Mouse (Mus musculus) limb, embryonic 13.5 days (tissue): ENCODE data around the gene Art5. TPM values are rescaled to one million over a fixed set of nuclear protein-coding genes. Genes with fewer than 3 reads are reported as not detected.

ENCODE experiments used
- ATAC-seq: fragments of 200-750 bp; cut with Nextera tagmentation; 2 replicates; pipeline ENCODE4 v1.8.0; 2017; ENCODE audit warnings: low read depth, moderate number of reproducible peaks, moderate TSS enrichment; ENCODE audit not compliant: low FRiP score
- H3K27ac ChIP-seq: fragments of 300-500 bp; sonication (generic); 2 replicates; pipeline ENCODE4 v1.5.1; 2015; ENCODE audit warnings: inconsistent platforms, mild to moderate bottlenecking, moderate library complexity
- H3K27me3 ChIP-seq: fragments of 300-500 bp; sonication (generic); 2 replicates; pipeline ENCODE4 v1.6.1; 2015; ENCODE audit warnings: mild to moderate bottlenecking, inconsistent platforms
- H3K36me3 ChIP-seq: fragments of 300-500 bp; sonication (generic); 2 replicates; pipeline ENCODE4 v1.6.1; 2015; ENCODE audit warnings: inconsistent platforms, mild to moderate bottlenecking, moderate library complexity
- H3K4me1 ChIP-seq: fragments of 300-500 bp; sonication (generic); 2 replicates; pipeline ENCODE4 v1.6.1; 2015; ENCODE audit warnings: inconsistent platforms
- H3K4me2 ChIP-seq: fragments of 300-500 bp; sonication (generic); replicated peaks from 2 replicates; pipeline ENCODE4 v1.6.1; 2015; ENCODE audit warnings: inconsistent platforms, mild to moderate bottlenecking, moderate library complexity
- H3K4me3 ChIP-seq: fragments of 300-500 bp; sonication (generic); 2 replicates; pipeline ENCODE4 v1.5.1; 2015; ENCODE audit warnings: moderate library complexity, mild to moderate bottlenecking, inconsistent platforms
- H3K9ac ChIP-seq: fragments of 300-500 bp; sonication (generic); 2 replicates; pipeline ENCODE4 v1.6.1; 2015; ENCODE audit warnings: mild to moderate bottlenecking, inconsistent platforms
- H3K9me3 ChIP-seq: fragments of 300-500 bp; sonication (generic); 2 replicates; pipeline ENCODE4 v1.6.1; 2016; ENCODE audit warnings: inconsistent platforms
- WGBS: fragments of 180-500 bp; shearing (Covaris S2); methylation state at CpG from one replicate; pipeline ENCODE4 v1.1.7; 2015; 5-methylcytosine and 5-hydroxymethylcytosine counted together
- polyA plus RNA-seq: library from polyadenylated mRNA; unstranded; fragments of >200 nt; fragmentation: Nextera tagmentation; extraction: Ambion mirVana; gene quantifications from 2 replicates; pipeline ENCODE4 v1.2.1, GENCODE M21; 2015

Gene Art5
- polyA plus RNA-seq, 1 experiment from 2014 or later = 4.7 TPM

DNA sequence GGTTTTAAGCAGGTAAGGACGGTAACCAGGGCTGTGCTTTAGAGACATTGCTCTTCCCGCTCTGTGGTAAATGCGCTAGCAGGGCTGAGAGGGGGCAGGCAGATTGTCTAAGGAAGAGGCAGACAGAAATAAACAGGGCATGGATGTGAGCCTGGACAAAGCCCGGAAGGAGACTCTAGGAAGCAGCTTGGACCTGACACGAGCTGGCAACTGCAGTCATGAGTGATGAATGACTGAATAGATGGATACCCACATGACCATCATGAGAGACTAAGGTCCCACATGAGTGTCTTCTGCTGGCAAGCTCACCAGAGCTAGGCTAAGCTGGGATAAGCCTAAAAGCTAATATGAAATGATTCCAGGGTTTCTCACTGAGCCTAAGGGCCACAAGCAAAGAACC is 5.2 kb downstream of the Art5 start:
- Histone ChIP-seq H3K4me3 (no peak overlapping the region), H3K36me3 (no peaks in the 10 kb centered on the region), H3K27ac (no peak overlapping the region), H3K9me3 (no peaks in the 10 kb centered on the region), H3K4me1 (peaks cover 31% of the 10 kb centered on the region), H3K27me3 (no peaks in the 10 kb centered on the region), H3K9ac (no peak overlapping the region), H3K4me2 (no peak overlapping the region)
- no peak for ATAC-seq
- 72% methylated on average over 5 of the region's 5 CpGs for WGBS

DNA sequence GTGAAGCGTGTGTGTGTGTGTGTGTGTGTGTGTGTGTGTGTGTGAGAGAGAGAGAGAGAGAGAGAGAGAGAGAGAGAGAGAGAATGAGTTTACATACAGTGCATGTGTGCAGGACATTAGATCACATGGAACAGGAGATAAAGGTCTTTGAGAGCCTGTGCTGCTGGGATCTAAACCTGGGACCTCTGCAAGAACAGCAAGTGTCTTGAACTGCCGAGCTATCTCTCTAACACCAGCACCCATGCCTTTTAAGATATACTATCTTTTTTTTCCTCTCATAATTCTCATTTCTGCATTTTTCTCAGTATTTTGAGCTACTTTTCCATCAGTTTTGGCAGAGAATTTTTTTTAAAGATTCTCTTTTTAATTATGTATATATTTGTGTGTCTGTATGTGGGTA is 5.7 kb downstream of the Art5 start:
- Histone ChIP-seq H3K4me2 (no peak overlapping the region), H3K9ac (no peak overlapping the region), H3K27me3 (no peaks in the 10 kb centered on the region), H3K4me3 (no peak overlapping the region), H3K9me3 (no peaks in the 10 kb centered on the region), H3K36me3 (no peaks in the 10 kb centered on the region), H3K27ac (no peak overlapping the region), H3K4me1 (peaks cover 33% of the 10 kb centered on the region)
- WGBS = 80% methylated on average over 2 of the region's 2 CpGs
- ATAC-seq = no peak

DNA sequence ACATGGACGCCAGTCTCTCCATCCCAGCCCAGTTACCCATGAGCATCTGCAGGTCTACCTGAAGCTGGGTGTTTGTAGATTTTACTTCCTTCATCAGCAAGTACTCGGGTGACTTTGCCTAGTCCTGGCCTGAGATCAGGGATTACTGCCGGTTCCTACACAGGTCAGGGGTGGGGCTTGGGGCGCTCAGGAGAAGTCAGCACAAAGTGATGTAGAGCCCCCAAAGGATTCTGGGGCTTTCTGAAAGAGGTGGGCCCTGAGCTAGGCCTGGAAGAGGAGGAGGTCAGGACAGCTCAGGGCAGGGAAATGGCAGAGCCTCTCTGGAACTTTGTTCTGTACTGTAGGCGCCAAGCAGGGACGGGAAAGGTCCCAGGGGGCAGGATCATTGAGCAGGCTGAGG is 6.6 kb downstream of the Art5 start:
- no peaks in the 10 kb centered on the region for H3K27me3 ChIP-seq
- no peak for ATAC-seq
- no peaks in the 10 kb centered on the region for H3K9me3 ChIP-seq
- no peaks in the 10 kb centered on the region for H3K36me3 ChIP-seq
- 39% methylated on average over 6 of the region's 6 CpGs for WGBS
- peak overlapping the region; percentile 14; the same call in 1 of the 2 replicates for H3K4me2 ChIP-seq
- H3K9ac ChIP-seq = no peak overlapping the region
- H3K4me3 ChIP-seq = no peak overlapping the region
- H3K27ac ChIP-seq = no peak overlapping the region
- H3K4me1 ChIP-seq = peaks cover 33% of the 10 kb centered on the region

DNA sequence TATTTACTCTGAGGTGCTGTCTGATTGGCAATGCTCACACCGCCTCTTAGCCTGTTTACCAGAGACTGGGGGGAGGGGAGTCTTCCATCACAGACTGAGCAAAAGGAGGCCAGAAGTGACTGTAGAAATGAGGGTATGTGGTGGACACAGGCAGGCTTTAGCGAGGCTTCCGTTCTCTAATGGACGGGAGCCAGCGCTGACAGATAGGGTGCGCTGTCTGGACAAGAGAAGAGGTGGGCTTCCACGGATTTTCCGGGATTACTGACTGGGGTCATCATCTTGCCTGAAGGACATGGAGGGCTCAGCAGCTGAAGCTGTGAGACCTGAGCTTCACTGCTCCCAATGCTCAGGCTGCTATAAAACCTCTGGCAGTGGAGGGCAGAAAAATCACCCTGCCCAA is 7.0 kb downstream of the Art5 start:
- Histone ChIP-seq H3K4me3 (no peak overlapping the region), H3K36me3 (no peaks in the 10 kb centered on the region), H3K4me1 (peaks cover 31% of the 10 kb centered on the region), H3K27ac (no peak overlapping the region), H3K27me3 (no peaks in the 10 kb centered on the region), H3K9ac (no peak overlapping the region), H3K9me3 (no peaks in the 10 kb centered on the region), H3K4me2 (no peak overlapping the region)
- ATAC-seq = no peak
- WGBS = 44% methylated on average over 8 of the region's 8 CpGs

DNA sequence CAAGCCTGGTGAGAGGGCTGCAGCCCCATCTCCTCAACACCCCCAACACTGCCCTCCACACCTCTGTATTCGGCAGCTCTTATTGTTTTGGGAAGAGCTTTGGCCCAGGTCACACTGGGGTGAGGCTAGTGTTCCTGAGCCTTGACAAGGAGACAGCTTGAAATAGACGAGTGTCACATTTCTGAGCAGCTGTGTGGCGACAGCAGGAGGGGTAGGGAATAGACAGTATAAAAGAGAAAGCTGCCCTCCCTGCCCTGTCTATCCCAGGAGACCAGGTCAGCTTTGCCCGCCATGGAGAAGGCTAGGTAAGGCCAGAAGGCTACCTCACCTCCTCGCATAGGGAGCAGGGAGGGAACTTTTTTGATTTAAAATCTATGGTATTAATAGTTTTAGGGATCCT is 7.8 kb downstream of the Art5 start, which contains the start of gene Art1:
Gene Art1 (plus strand): TSS at position 257 of the 400 bp plus-strand sequence.
- H3K9me3 ChIP-seq = no peaks in the 10 kb centered on the region
- no peak within 1 kb of the TSS; the same call in 1 of the 2 replicates for H3K27ac ChIP-seq
- WGBS = 50% methylated on average over 5 of the region's 5 CpGs
- H3K36me3 ChIP-seq = peaks cover 5% of the 10 kb centered on the region; the same call in 1 of the 2 replicates
- H3K4me3 ChIP-seq = no peak within 1 kb of the TSS
- H3K4me2 ChIP-seq = peak within 1 kb of the TSS; percentile 65
- H3K27me3 ChIP-seq = no peaks in the 10 kb centered on the region
- 0 out of 2 replicates have a peak, but pooled peaks have one; percentile 21 for ATAC-seq
- peaks cover 24% of the 10 kb centered on the region for H3K4me1 ChIP-seq
- H3K9ac ChIP-seq = no peak within 1 kb of the TSS

DNA sequence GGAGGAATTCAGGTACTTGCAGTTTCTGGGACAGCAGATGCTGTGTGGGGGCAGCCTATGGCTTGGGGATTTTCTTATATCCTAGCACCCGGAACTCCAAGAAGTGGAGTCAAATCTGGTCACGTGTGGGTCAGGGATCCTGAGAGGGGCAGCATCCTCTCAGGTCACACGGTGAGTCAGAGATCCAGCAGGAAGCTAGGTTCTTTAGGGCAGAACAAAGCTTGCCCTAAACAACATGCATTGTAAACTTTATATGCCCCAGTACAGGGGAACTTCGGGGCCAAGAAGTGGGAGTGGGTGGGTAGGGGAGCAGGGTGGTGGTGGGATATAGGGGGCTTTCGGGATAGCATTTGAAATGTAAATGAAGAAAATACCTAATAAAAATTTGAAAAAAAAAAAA is 8.4 kb downstream of the Art5 start:
- ATAC-seq = no peak
- 41% methylated on average over 5 of the region's 5 CpGs for WGBS
- Histone ChIP-seq H3K9ac (no peak overlapping the region), H3K9me3 (no peaks in the 10 kb centered on the region), H3K4me1 (peaks cover 22% of the 10 kb centered on the region), H3K4me2 (peak overlapping the region; percentile 65; the same call in 1 of the 2 replicates), H3K4me3 (no peak overlapping the region), H3K27ac (no peak overlapping the region; the same call in 1 of the 2 replicates), H3K27me3 (no peaks in the 10 kb centered on the region), H3K36me3 (peaks cover 7% of the 10 kb centered on the region)

DNA sequence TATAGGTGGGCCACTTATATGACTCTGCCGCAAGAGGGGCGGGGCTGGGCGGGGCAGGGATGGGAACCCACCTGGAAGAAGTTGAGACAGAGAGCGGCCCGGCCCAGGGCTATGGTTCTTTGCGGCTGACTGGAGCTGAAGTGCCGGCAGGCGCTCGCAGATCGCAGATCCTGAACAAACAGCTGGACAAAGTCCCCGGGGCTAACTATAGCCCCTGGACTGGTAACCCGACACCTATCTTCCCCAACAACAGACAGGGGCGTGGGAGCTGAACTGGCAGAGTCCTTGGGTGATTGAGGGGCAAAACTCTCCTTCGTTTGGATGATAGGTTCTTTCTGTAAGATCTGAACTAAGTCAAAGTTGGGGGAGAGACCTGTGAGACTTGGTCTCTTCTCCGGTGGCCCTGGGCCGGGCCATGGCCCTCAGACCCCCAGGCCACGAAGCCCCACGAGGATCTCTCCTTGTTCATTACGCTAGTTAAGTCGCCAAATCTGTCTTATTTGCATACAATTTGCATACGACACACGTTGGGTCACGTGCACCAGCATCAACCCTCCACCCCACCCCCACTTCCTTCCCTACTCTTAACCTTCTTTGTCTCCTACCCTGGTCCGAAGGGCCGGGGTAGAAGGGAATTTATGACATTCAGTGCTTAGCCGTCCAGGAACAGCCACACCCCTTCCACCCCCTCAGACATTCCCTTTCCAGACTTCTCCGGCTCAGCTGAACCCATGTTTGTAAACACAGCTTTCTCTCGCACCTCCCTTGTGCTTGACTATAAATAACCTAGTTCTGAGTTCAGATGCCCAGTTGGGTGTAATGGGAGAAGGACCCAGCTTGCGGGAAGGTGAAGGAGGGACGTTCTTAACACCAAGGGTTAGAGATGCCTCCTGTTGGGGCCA is 9.3 kb downstream of the Art5 start:
- 3% methylated on average over 30 of the region's 30 CpGs for whole genome bisulfite sequencing
- Histone ChIP-seq H3K9ac (peak overlapping the region; percentile 63), H3K36me3 (peaks cover 14% of the 10 kb centered on the region)

DNA sequence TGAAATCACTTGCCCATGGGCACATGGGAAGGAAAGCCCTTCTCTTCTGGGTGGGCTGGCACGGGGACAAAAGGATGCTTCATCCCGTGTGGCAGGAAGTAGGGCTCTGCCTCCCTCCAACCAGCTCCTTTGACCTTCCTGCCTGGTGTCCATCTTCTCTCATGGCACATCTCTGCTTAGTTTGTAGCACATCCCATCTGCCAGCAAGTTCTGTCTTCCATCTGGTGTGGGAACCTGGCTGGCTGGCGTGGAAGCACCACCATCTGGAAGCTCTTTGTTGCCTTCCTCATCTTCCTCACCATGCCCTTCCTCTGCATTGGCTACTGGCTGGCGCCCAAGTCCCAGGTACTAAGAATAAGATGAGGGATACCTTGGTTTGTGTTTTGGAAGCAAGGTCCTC is 22.0 kb downstream of the Art5 start:
- H3K36me3 ChIP-seq = peaks cover 74% of the 10 kb centered on the region
- H3K9me3 ChIP-seq = no peaks in the 10 kb centered on the region
- ATAC-seq = no peak
- no peaks in the 10 kb centered on the region for H3K27me3 ChIP-seq
- H3K4me1 ChIP-seq = no peaks in the 10 kb centered on the region
- H3K4me2 ChIP-seq = no peak overlapping the region
- no peak overlapping the region for H3K4me3 ChIP-seq
- 0 out of 2 replicates have a peak overlapping the region, but pooled peaks have one; percentile 20 for H3K9ac ChIP-seq
- no peak overlapping the region for H3K27ac ChIP-seq
- 90% methylated on average over 4 of the region's 4 CpGs for WGBS

More for the DNA sequence above, 9.3 kb downstream of the Art5 start:
- peak; percentile 60 for ATAC-seq
- no peaks in the 10 kb centered on the region for H3K9me3 ChIP-seq
- peak overlapping the region; percentile 4; the same call in 1 of the 2 replicates for H3K27ac ChIP-seq
- H3K4me2 ChIP-seq = peak overlapping the region; percentile 65
- H3K27me3 ChIP-seq = no peaks in the 10 kb centered on the region
- H3K4me3 ChIP-seq = peak overlapping the region; percentile 34
- H3K4me1 ChIP-seq = peaks cover 22% of the 10 kb centered on the region

DNA sequence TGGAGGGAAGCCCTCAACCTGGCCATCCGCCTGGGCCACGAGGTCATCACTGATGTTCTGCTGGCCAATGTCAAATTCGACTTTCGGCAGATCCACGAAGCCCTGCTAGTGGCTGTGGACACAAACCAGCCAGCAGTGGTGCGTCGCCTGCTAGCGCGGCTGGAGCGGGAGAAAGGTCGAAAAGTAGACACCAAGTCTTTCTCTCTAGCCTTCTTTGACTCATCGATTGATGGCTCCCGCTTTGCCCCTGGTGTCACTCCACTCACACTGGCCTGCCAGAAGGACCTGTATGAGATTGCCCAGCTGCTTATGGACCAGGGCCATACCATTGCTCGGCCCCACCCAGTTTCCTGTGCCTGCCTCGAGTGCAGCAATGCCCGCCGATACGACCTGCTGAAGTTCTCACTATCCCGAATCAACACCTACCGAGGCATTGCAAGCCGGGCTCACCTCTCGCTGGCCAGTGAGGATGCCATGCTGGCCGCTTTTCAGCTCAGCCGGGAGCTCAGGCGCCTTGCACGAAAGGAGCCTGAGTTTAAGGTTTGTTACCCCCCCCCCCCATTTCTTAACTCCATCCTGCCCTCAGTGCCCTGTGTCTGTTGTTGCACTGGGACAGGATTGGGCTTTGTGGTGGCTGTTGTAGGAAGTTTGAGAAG is 25.1 kb downstream of the Art5 start:
- Histone ChIP-seq H3K4me3 (no peak overlapping the region), H3K4me2 (no peak overlapping the region), H3K27me3 (no peaks in the 10 kb centered on the region), H3K4me1 (no peaks in the 10 kb centered on the region), H3K9ac (no peak overlapping the region), H3K9me3 (no peaks in the 10 kb centered on the region), H3K36me3 (peaks cover 90% of the 10 kb centered on the region), H3K27ac (no peak overlapping the region)
- ATAC-seq = no peak
- 88% methylated on average over 26 of the region's 26 CpGs for WGBS

DNA sequence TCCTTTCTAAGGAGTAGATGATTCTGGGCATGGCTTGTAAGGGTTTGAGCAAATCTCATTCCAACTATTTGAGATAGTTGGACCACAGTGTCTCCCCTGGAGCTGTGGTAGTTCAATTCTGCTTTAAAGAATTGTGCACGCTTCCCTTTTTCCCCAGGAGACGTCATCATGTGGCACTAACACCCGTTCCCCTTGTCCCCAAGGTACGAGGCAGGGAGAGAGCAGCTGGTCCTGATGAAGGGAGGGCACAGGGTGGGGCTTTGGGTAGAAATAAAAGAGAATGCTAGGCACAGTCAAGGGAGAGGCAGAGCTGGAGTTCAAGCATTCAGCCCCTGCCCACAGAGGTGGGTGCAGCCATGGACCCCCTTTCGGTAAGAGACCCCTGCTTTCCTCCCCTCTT is 26.5 kb downstream of the Art5 start, which contains the start of gene Trpc2:
Gene Trpc2 (plus strand): TSS at position 301 of the 400 bp plus-strand sequence.
- H3K9ac ChIP-seq = no peak within 1 kb of the TSS
- no peaks in the 10 kb centered on the region for H3K9me3 ChIP-seq
- no peak within 1 kb of the TSS for H3K4me2 ChIP-seq
- ATAC-seq = no peak
- H3K27ac ChIP-seq = no peak within 1 kb of the TSS
- WGBS = 82% methylated on average over 5 of the region's 5 CpGs
- no peaks in the 10 kb centered on the region for H3K27me3 ChIP-seq
- H3K4me3 ChIP-seq = no peak within 1 kb of the TSS
- H3K4me1 ChIP-seq = no peaks in the 10 kb centered on the region
- peaks cover 90% of the 10 kb centered on the region for H3K36me3 ChIP-seq

DNA sequence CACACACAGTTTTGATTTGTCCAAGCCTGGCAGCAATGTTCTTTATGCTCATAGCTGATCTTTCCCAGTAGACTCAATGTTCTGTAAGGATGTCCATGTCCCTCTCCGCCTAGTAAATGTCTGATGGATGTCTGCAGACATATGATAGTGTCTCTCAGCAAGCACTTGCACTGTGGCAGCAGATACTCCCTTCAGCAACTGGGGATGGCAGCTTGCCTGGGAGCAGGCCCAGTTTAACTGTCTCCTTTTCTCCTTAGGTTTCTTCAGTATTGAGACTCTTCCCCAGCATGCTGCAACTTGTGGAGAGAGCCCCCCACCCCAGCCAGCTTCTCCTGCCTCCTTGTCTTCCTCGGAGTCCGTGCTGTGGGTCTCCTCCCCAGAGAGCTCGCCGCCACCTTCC is 27.5 kb downstream of the Art5 start:
- WGBS = 97% methylated on average over 5 of the region's 5 CpGs

DNA sequence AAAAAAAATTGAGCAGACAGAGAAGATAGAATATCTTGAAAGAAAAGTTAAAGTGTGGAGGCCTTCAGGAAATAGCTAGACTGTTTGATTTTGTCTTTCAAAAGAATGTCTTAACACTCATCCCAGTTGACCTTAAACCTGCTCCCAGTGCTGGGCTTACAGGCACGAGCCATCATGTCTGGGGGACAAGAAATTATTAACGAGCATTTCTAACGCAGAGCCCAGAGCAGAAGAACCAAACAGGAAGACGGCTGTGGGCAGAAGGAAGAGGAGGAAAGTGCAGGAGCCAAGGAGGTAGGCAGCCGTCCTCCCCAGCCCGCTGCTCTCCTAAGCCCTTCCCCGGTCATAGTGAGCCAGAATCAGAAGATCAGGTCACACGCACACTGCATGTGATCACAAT is 29.0 kb downstream of the Art5 start:
- H3K27ac ChIP-seq = no peak overlapping the region
- peaks cover 92% of the 10 kb centered on the region for H3K36me3 ChIP-seq
- H3K9ac ChIP-seq = no peak overlapping the region
- H3K4me3 ChIP-seq = no peak overlapping the region
- ATAC-seq = no peak
- H3K4me2 ChIP-seq = no peak overlapping the region
- H3K27me3 ChIP-seq = no peaks in the 10 kb centered on the region
- H3K9me3 ChIP-seq = no peaks in the 10 kb centered on the region
- WGBS = 83% methylated on average over 8 of the region's 8 CpGs
- no peaks in the 10 kb centered on the region for H3K4me1 ChIP-seq

More for the DNA sequence above, 27.5 kb downstream of the Art5 start:
- Histone ChIP-seq H3K9me3 (no peaks in the 10 kb centered on the region), H3K9ac (no peak overlapping the region), H3K4me3 (no peak overlapping the region), H3K4me2 (no peak overlapping the region), H3K36me3 (peaks cover 92% of the 10 kb centered on the region), H3K27ac (no peak overlapping the region), H3K4me1 (no peaks in the 10 kb centered on the region), H3K27me3 (no peaks in the 10 kb centered on the region)
- no peak for ATAC-seq
